Mouse (Mus musculus) E14TG2a.4 (cell line): ENCODE data around the gene Gm28042.
A peak's percentile ranks its signal among the peaks of the same experiment; 100 is the strongest.

Experiments used
- H3K27me3 ChIP-seq: 2 replicates; pipeline ENCODE4 v1.6.1; 2014; ENCODE audit warnings: low read length, control low read depth; ENCODE audit not compliant: insufficient read depth
- H3K36me3 ChIP-seq: 2 replicates; pipeline ENCODE4 v1.6.1; 2014; ENCODE audit warnings: low read length, control low read depth; ENCODE audit not compliant: insufficient read depth
- H3K4me1 ChIP-seq: replicated peaks from 2 replicates; pipeline ENCODE4 v1.6.1; 2014; ENCODE audit warnings: low read depth, low read length, control low read depth
- H3K4me3 ChIP-seq: replicated peaks from 2 replicates; pipeline ENCODE4 v1.5.1; 2014; ENCODE audit warnings: mild to moderate bottlenecking, low read length
- H3K9me3 ChIP-seq: 2 replicates; pipeline ENCODE4 v1.6.1; 2014; ENCODE audit warnings: low read length, control low read depth
- CTCF ChIP-seq: conservative IDR thresholded peaks from 2 replicates; pipeline ENCODE4 v1.5.1; 2014; ENCODE audit warnings: low read length
- NANOG ChIP-seq: IDR thresholded peaks from 2 replicates; pipeline ENCODE4 v1.6.1; 2014; ENCODE audit warnings: borderline replicate concordance, low read length, mixed read lengths
- POU5F1 ChIP-seq: IDR thresholded peaks from 2 replicates; pipeline ENCODE4 v1.6.1; 2014; ENCODE audit warnings: low read length, borderline replicate concordance

Gm28042 gene

GRCm38 (mm10) chr2:120026984-120027949 lies at the start of gene Gm28042, which contains the start of gene Jmjd7:
Gene Gm28042 (plus strand): TSS chr2:120027493.
Gene Jmjd7 (plus strand): TSS chr2:120027483.
- Histone ChIP-seq H3K9me3 (no peaks in the 10 kb centered on the region), H3K27me3 (no peaks in the 10 kb centered on the region), H3K36me3 (peaks cover 51% of the 10 kb centered on the region), H3K4me1 (peaks cover 37% of the 10 kb centered on the region), H3K4me3 (peak within 1 kb of the TSS; percentile 87)
- TF ChIP-seq POU5F1: no peak

GRCm38 (mm10) chr2:119980343-119980986 lies 46.8 kb upstream of the Gm28042 start:
- Histone ChIP-seq H3K9me3 (no peaks in the 10 kb centered on the region), H3K36me3 (peaks cover 7% of the 10 kb centered on the region; the same call in 1 of the 2 replicates), H3K4me1 (peaks cover 14% of the 10 kb centered on the region), H3K27me3 (no peaks in the 10 kb centered on the region), H3K4me3 (no peak overlapping the region)
- TF ChIP-seq NANOG: no peak
- TF ChIP-seq CTCF: no peak
- TF ChIP-seq POU5F1: no peak

- no peaks in the 10 kb centered on the region for H3K9me3 ChIP-seq
- peaks cover 7% of the 10 kb centered on the region; the same call in 1 of the 2 replicates for H3K36me3 ChIP-seq
- no peaks in the 10 kb centered on the region for H3K27me3 ChIP-seq
- no peak for TF ChIP-seq POU5F1
- no peak for TF ChIP-seq CTCF
- TF ChIP-seq NANOG: no peak
- H3K4me3 ChIP-seq: no peak overlapping the region
- H3K4me1 ChIP-seq: peaks cover 25% of the 10 kb centered on the region
Measured at GRCm38 (mm10) chr2:119981631-119982030, 45.7 kb upstream of the Gm28042 start.

GRCm38 (mm10) chr2:119985871-119986270 lies 41.4 kb upstream of the Gm28042 start:
- TF ChIP-seq NANOG (peak; percentile 9; the same call in 1 of the 2 replicates), POU5F1 (no peak)
- peaks cover 18% of the 10 kb centered on the region for H3K4me1 ChIP-seq
- H3K4me3 ChIP-seq: no peak overlapping the region
- H3K36me3 ChIP-seq: peaks cover 7% of the 10 kb centered on the region; the same call in 1 of the 2 replicates
- no peaks in the 10 kb centered on the region for H3K9me3 ChIP-seq
- H3K27me3 ChIP-seq: no peaks in the 10 kb centered on the region

GRCm38 (mm10) chr2:119986369-119986768 lies 40.9 kb upstream of the Gm28042 start:
- Histone ChIP-seq H3K27me3 (no peaks in the 10 kb centered on the region), H3K4me3 (no peak overlapping the region), H3K36me3 (peaks cover 5% of the 10 kb centered on the region; the same call in 1 of the 2 replicates), H3K9me3 (no peaks in the 10 kb centered on the region), H3K4me1 (peaks cover 18% of the 10 kb centered on the region)
- TF ChIP-seq CTCF (no peak), NANOG (no peak; the same call in 1 of the 2 replicates), POU5F1 (no peak)

- Histone ChIP-seq H3K27me3 (no peaks in the 10 kb centered on the region), H3K4me3 (no peak overlapping the region), H3K9me3 (no peaks in the 10 kb centered on the region), H3K36me3 (no peaks in the 10 kb centered on the region), H3K4me1 (peaks cover 22% of the 10 kb centered on the region)
- TF ChIP-seq NANOG (no peak), CTCF (no peak)
Measured at GRCm38 (mm10) chr2:119987441-119987840, 39.9 kb upstream of the Gm28042 start.

GRCm38 (mm10) chr2:119988952-119989351 lies 38.3 kb upstream of the Gm28042 start:
- TF ChIP-seq POU5F1 (no peak), CTCF (no peak), NANOG (no peak)
- H3K9me3 ChIP-seq: no peaks in the 10 kb centered on the region
- no peaks in the 10 kb centered on the region for H3K36me3 ChIP-seq
- H3K4me3 ChIP-seq: no peak overlapping the region
- H3K4me1 ChIP-seq: peaks cover 30% of the 10 kb centered on the region
- H3K27me3 ChIP-seq: no peaks in the 10 kb centered on the region

GRCm38 (mm10) chr2:119990881-119991280 lies 36.4 kb upstream of the Gm28042 start:
- TF ChIP-seq NANOG: no peak
- TF ChIP-seq POU5F1: no peak
- no peak for TF ChIP-seq CTCF
- Histone ChIP-seq H3K9me3 (no peaks in the 10 kb centered on the region), H3K36me3 (no peaks in the 10 kb centered on the region), H3K27me3 (no peaks in the 10 kb centered on the region), H3K4me1 (peaks cover 25% of the 10 kb centered on the region), H3K4me3 (no peak overlapping the region)
